Mouse (Mus musculus) heart, adult 2 months (tissue): ENCODE measurements around the gene Ripor3. TPM values are rescaled to one million over a fixed set of nuclear protein-coding genes. Genes with fewer than 3 reads are reported as not detected.
A peak's percentile ranks its signal among the peaks of the same experiment; 100 is the strongest.
"Not testable (repeated sequence)": the region's sequence is repeated elsewhere in the genome, so short reads cannot be mapped to it uniquely, and the experiment has no call there.

Experiments
- DNase-seq, 2 experiments: peaks; one replicate each; pipeline ENCODE4 v3.0.0; 2021
- H3K27ac ChIP-seq: fragments of 200-600 bp; 2 replicates; pipeline ENCODE4 v1.8.1; 2022
- H3K27me3 ChIP-seq: fragments of 200-500 bp; 2 replicates; pipeline ENCODE4 v1.6.1; 2012; ENCODE audit warnings: mild to moderate bottlenecking, low read length, inconsistent platforms, mixed read lengths; ENCODE audit not compliant: control insufficient read depth, insufficient read depth
- H3K36me3 ChIP-seq: fragments of 200-500 bp; 2 replicates; pipeline ENCODE4 v1.6.1; 2012; ENCODE audit warnings: low read length, inconsistent platforms; ENCODE audit not compliant: control insufficient read depth, insufficient read depth
- H3K4me1 ChIP-seq: fragments of 200-500 bp; 2 replicates; pipeline ENCODE4 v1.6.1; 2011; ENCODE audit warnings: low read length; ENCODE audit not compliant: control insufficient read depth, insufficient read depth
- H3K4me3 ChIP-seq: fragments of 200-600 bp; 2 replicates; pipeline ENCODE4 v1.8.1; 2022
- H3K79me2 ChIP-seq: fragments of 200-500 bp; replicated peaks from 2 replicates; pipeline ENCODE4 v1.6.1; 2012; ENCODE audit warnings: mild to moderate bottlenecking, inconsistent platforms, low read length, moderate library complexity, mixed read lengths; ENCODE audit not compliant: control insufficient read depth, insufficient read depth
- H3K9ac ChIP-seq: fragments of 200-500 bp; 2 replicates; pipeline ENCODE4 v1.6.1; 2012; ENCODE audit warnings: low read depth, mild to moderate bottlenecking, control low read depth, inconsistent platforms, low read length, mixed read lengths
- CTCF ChIP-seq: fragments of 200-600 bp; IDR thresholded peaks from 2 replicates; pipeline ENCODE4 v1.8.1; 2022; ENCODE audit warnings: antibody characterized with exemption, mild to moderate bottlenecking, moderate library complexity
- EP300 ChIP-seq: fragments of 200-500 bp; IDR thresholded peaks from 2 replicates; pipeline ENCODE4 v1.6.1; 2011; ENCODE audit warnings: low read depth, low read length, control low read depth; ENCODE audit not compliant: insufficient read depth
- POLR2A ChIP-seq: fragments of 200-500 bp; IDR thresholded peaks from 2 replicates; pipeline ENCODE4 v1.6.1; 2011; ENCODE audit warnings: mild to moderate bottlenecking, low read depth, low read length, control low read depth; ENCODE audit not compliant: insufficient read depth
- WGBS: fragments of 180-500 bp; shearing (Covaris S2); methylation state at CpG from one replicate; pipeline ENCODE4 v1.1.7; 2018; 5-methylcytosine and 5-hydroxymethylcytosine counted together
- intact Hi-C: fragments of 180-260 bp; cut with DNase I; formaldehyde crosslinking; loops from one replicate; pipeline ENCODE4 v1.15.1; 2025
- long read RNA-seq: library from polyadenylated mRNA; stranded (forward); transcript quantifications from one replicate; pipeline ENCODE4 v2.0.0, GENCODE M21; 2021
- polyA plus RNA-seq: library from polyadenylated mRNA; depleted of rRNA; stranded (reverse); fragments of >200 nt; gene quantifications from 2 replicates; pipeline ENCODE4 v1.2.3, GENCODE M21; 2012; rRNA removed
- total RNA-seq, 2 experiments: library from RNA; stranded (reverse); gene quantifications; 2 replicates each; pipeline ENCODE4 v1.2.3; 2021

The Ripor3 gene
- total RNA-seq = under 1 TPM; 0.21 to 0.36 TPM
- 0.79 and 1.5 TPM in 2 replicates for polyA plus RNA-seq
- long read RNA-seq = 0 reads

- no peak within 1 kb of the TSS for H3K4me3 ChIP-seq
- TF ChIP-seq CTCF (peak; percentile 86), EP300 (no peak), POLR2A (no peak)
- no peak within 1 kb of the TSS for H3K9ac ChIP-seq
- DNase-seq = peak; percentile 74 to 80
- 22% methylated on average over 9 of the region's 9 CpGs for WGBS
- H3K27ac ChIP-seq = no peak within 1 kb of the TSS
- H3K4me1 ChIP-seq = peaks cover 1% of the 10 kb centered on the region; the same call in 1 of the 2 replicates
- H3K27me3 ChIP-seq = no peaks in the 10 kb centered on the region
- no peaks in the 10 kb centered on the region for H3K36me3 ChIP-seq
- H3K79me2 ChIP-seq = no peaks in the 10 kb centered on the region
- intact Hi-C loops = loop anchor here (5.0 kb wide), 1 partner anchor 83 kb away; no protein-coding TSS in a partner anchor
These were observed at the start of gene Ripor3 for GRCm38 (mm10) chr2:168009936-168010668. Ripor3 (minus strand) TSS chr2:168010618.

GRCm38 (mm10) chr2:168059200-168059790 is 48.9 kb upstream of the Ripor3 start:
- Histone ChIP-seq H3K4me1 (no peaks in the 10 kb centered on the region), H3K27me3 (no peaks in the 10 kb centered on the region), H3K4me3 (no peak overlapping the region), H3K36me3 (no peaks in the 10 kb centered on the region), H3K9ac (no peak overlapping the region), H3K27ac (no peak overlapping the region), H3K79me2 (no peaks in the 10 kb centered on the region)
- WGBS = 76% methylated on average over 6 of the region's 6 CpGs
- TF ChIP-seq POLR2A (no peak), CTCF (peak; percentile 25; the same call in 1 of the 2 replicates), EP300 (no peak)
- DNase-seq = no peak
- intact Hi-C loops = no loop called here

GRCm38 (mm10) chr2:168058488-168059199 is 48.2 kb upstream of the Ripor3 start:
- no peaks in the 10 kb centered on the region for H3K27me3 ChIP-seq
- no peak for DNase-seq
- H3K36me3 ChIP-seq = no peaks in the 10 kb centered on the region
- no peaks in the 10 kb centered on the region for H3K4me1 ChIP-seq
- WGBS = 28% methylated on average over 13 of the region's 13 CpGs
- no peak overlapping the region for H3K4me3 ChIP-seq
- intact Hi-C loops = no loop called here
- no peak overlapping the region for H3K27ac ChIP-seq
- no peak overlapping the region for H3K9ac ChIP-seq
- H3K79me2 ChIP-seq = no peaks in the 10 kb centered on the region
- no peak for TF ChIP-seq CTCF
- no peak for TF ChIP-seq POLR2A

- H3K27me3 ChIP-seq, H3K4me1 ChIP-seq, H3K4me3 ChIP-seq, DNase-seq, H3K79me2 ChIP-seq, H3K9ac ChIP-seq, intact Hi-C loops, H3K36me3 ChIP-seq, H3K27ac ChIP-seq: not testable (repeated sequence)
- WGBS = 75% methylated on average over 2 of the region's 2 CpGs
These were observed 47.5 kb upstream of the Ripor3 start for GRCm38 (mm10) chr2:168057876-168058275.

GRCm38 (mm10) chr2:168056666-168056933 is 46.2 kb upstream of the Ripor3 start:
- no peak for DNase-seq
- no peak overlapping the region for H3K4me3 ChIP-seq
- H3K4me1 ChIP-seq = no peaks in the 10 kb centered on the region
- H3K27me3 ChIP-seq = no peaks in the 10 kb centered on the region
- no peaks in the 10 kb centered on the region for H3K36me3 ChIP-seq
- H3K79me2 ChIP-seq = no peaks in the 10 kb centered on the region
- H3K27ac ChIP-seq = no peak overlapping the region
- TF ChIP-seq POLR2A = no peak
- no peak for TF ChIP-seq EP300
- no peak for TF ChIP-seq CTCF
- H3K9ac ChIP-seq = no peak overlapping the region
- 61% methylated on average over 8 of the region's 8 CpGs for WGBS
- intact Hi-C loops = no loop called here
